Mouse (Mus musculus) liver, embryonic 11.5 days (tissue): ENCODE data around the gene Atp6v1g1. TPM values are rescaled to one million over a fixed set of nuclear protein-coding genes. Genes with fewer than 3 reads are reported as not detected.

Source experiments
- ATAC-seq: fragments of 200-750 bp; cut with Nextera tagmentation; replicated peaks from 2 replicates; pipeline ENCODE4 v1.8.0; 2017; ENCODE audit warnings: moderate number of reproducible peaks, mild to moderate bottlenecking, moderate TSS enrichment, moderate library complexity; ENCODE audit not compliant: low FRiP score
- DNase-seq: peaks from one replicate; pipeline ENCODE4 v3.0.0-alpha.2; 2017; ENCODE audit warnings: low spot score
- H3K27ac ChIP-seq: fragments of 300-500 bp; sonication (generic); 2 replicates; pipeline ENCODE4 v1.5.1; 2014; ENCODE audit warnings: mild to moderate bottlenecking, low read depth, low read length, control low read depth
- H3K27me3 ChIP-seq: fragments of 300-500 bp; sonication (generic); replicated peaks from 2 replicates; pipeline ENCODE4 v1.6.1; 2014; ENCODE audit warnings: low read length, mixed read lengths; ENCODE audit not compliant: control insufficient read depth, insufficient read depth
- H3K36me3 ChIP-seq: fragments of 300-500 bp; sonication (generic); 2 replicates; pipeline ENCODE4 v1.6.1; 2014; ENCODE audit warnings: mild to moderate bottlenecking, low read length, moderate library complexity, mixed read lengths; ENCODE audit not compliant: control insufficient read depth, insufficient read depth
- H3K4me1 ChIP-seq: fragments of 300-500 bp; sonication (generic); replicated peaks from 2 replicates; pipeline ENCODE4 v1.6.1; 2014; ENCODE audit warnings: low read length, mixed read lengths; ENCODE audit not compliant: control insufficient read depth, insufficient read depth
- H3K4me2 ChIP-seq: fragments of 300-500 bp; sonication (generic); 2 replicates; pipeline ENCODE4 v1.6.1; 2014; ENCODE audit warnings: mild to moderate bottlenecking, control low read depth, moderate library complexity
- H3K4me3 ChIP-seq: fragments of 300-500 bp; sonication (generic); 2 replicates; pipeline ENCODE4 v1.5.1; 2014; ENCODE audit warnings: low read depth, low read length, control low read depth
- H3K9ac ChIP-seq: fragments of 300-500 bp; sonication (generic); 2 replicates; pipeline ENCODE4 v1.6.1; 2014; ENCODE audit warnings: low read depth, low read length, control low read depth
- H3K9me3 ChIP-seq: fragments of 300-500 bp; sonication (generic); 2 replicates; pipeline ENCODE4 v1.6.1; 2016; ENCODE audit warnings: low read length, inconsistent platforms, mixed read lengths; ENCODE audit not compliant: control insufficient read depth
- WGBS: fragments of 180-500 bp; shearing (Covaris S2); extraction: QIAGEN DNeasy Blood & Tissue Kit; methylation state at CpG from one replicate; pipeline ENCODE4 v1.1.7; 2014; 5-methylcytosine and 5-hydroxymethylcytosine counted together
- polyA plus RNA-seq: library from polyadenylated mRNA; unstranded; fragments of >200 nt; fragmentation: Nextera tagmentation; extraction: Ambion mirVana; gene quantifications from 2 replicates; pipeline ENCODE4 v1.2.1, GENCODE M21; 2014

Atp6v1g1 gene
- polyA plus RNA-seq, 1 experiment from 2014 or later: 204 TPM

GRCm38 (mm10) chr4:63508232-63508631, 36.3 kb upstream of the Atp6v1g1 start:
- DNase-seq (peak; percentile 55), ATAC-seq (no peak)
- Histone ChIP-seq H3K9me3 (no peaks in the 10 kb centered on the region), H3K4me1 (no peaks in the 10 kb centered on the region), H3K36me3 (no peaks in the 10 kb centered on the region), H3K9ac (no peak overlapping the region), H3K4me3 (no peak overlapping the region), H3K4me2 (no peak overlapping the region), H3K27me3 (no peaks in the 10 kb centered on the region), H3K27ac (no peak overlapping the region)
- WGBS: 25% methylated on average over 4 of the region's 4 CpGs

GRCm38 (mm10) chr4:63512921-63513320, 31.7 kb upstream of the Atp6v1g1 start:
- DNase-seq (no peak), ATAC-seq (no peak)
- no peaks in the 10 kb centered on the region for H3K9me3 ChIP-seq
- H3K4me3 ChIP-seq: no peak overlapping the region
- H3K9ac ChIP-seq: no peak overlapping the region
- H3K27ac ChIP-seq: no peak overlapping the region
- H3K27me3 ChIP-seq: no peaks in the 10 kb centered on the region
- H3K36me3 ChIP-seq: no peaks in the 10 kb centered on the region
- no peaks in the 10 kb centered on the region for H3K4me1 ChIP-seq
- WGBS: 69% methylated on average over 2 of the region's 2 CpGs
- H3K4me2 ChIP-seq: no peak overlapping the region

- Histone ChIP-seq H3K9me3 (no peaks in the 10 kb centered on the region), H3K36me3 (no peaks in the 10 kb centered on the region), H3K27me3 (no peaks in the 10 kb centered on the region), H3K4me3 (no peak overlapping the region), H3K4me1 (no peaks in the 10 kb centered on the region), H3K27ac (no peak overlapping the region), H3K9ac (no peak overlapping the region), H3K4me2 (no peak overlapping the region)
- DNase-seq: no peak
- 60% methylated on average over 4 of the region's 4 CpGs for WGBS
- ATAC-seq: no peak
These were observed 30.1 kb upstream of the Atp6v1g1 start for GRCm38 (mm10) chr4:63514454-63514984.

GRCm38 (mm10) chr4:63515021-63515420, 29.6 kb upstream of the Atp6v1g1 start:
- Histone ChIP-seq H3K9me3 (no peaks in the 10 kb centered on the region), H3K36me3 (no peaks in the 10 kb centered on the region), H3K4me1 (no peaks in the 10 kb centered on the region), H3K27ac (no peak overlapping the region), H3K4me3 (no peak overlapping the region), H3K9ac (no peak overlapping the region), H3K27me3 (no peaks in the 10 kb centered on the region), H3K4me2 (no peak overlapping the region)
- no peak for DNase-seq
- 56% methylated on average over 5 of the region's 5 CpGs for WGBS
- no peak for ATAC-seq

GRCm38 (mm10) chr4:63521813-63522419, 22.7 kb upstream of the Atp6v1g1 start:
- H3K9me3 ChIP-seq: no peaks in the 10 kb centered on the region
- no peak overlapping the region for H3K4me3 ChIP-seq
- DNase-seq (no peak), ATAC-seq (no peak)
- no peak overlapping the region for H3K9ac ChIP-seq
- H3K36me3 ChIP-seq: no peaks in the 10 kb centered on the region
- WGBS: 72% methylated on average over 2 of the region's 2 CpGs
- no peak overlapping the region for H3K27ac ChIP-seq
- no peak overlapping the region for H3K4me2 ChIP-seq
- no peaks in the 10 kb centered on the region for H3K4me1 ChIP-seq
- H3K27me3 ChIP-seq: no peaks in the 10 kb centered on the region

GRCm38 (mm10) chr4:63525514-63525913, 19.1 kb upstream of the Atp6v1g1 start:
- H3K27me3 ChIP-seq: no peaks in the 10 kb centered on the region
- no peak overlapping the region for H3K4me2 ChIP-seq
- no peak overlapping the region for H3K27ac ChIP-seq
- H3K36me3 ChIP-seq: no peaks in the 10 kb centered on the region
- no peak overlapping the region for H3K9ac ChIP-seq
- no peak overlapping the region for H3K4me3 ChIP-seq
- no peaks in the 10 kb centered on the region for H3K4me1 ChIP-seq
- DNase-seq: no peak
- ATAC-seq: no peak
- 77% methylated on average over 8 of the region's 8 CpGs for WGBS
- no peaks in the 10 kb centered on the region for H3K9me3 ChIP-seq

- WGBS: 80% methylated on average over 6 of the region's 6 CpGs
- no peaks in the 10 kb centered on the region for H3K9me3 ChIP-seq
- no peak overlapping the region for H3K9ac ChIP-seq
- H3K36me3 ChIP-seq: no peaks in the 10 kb centered on the region
- H3K4me1 ChIP-seq: no peaks in the 10 kb centered on the region
- H3K27me3 ChIP-seq: no peaks in the 10 kb centered on the region
- ATAC-seq (no peak), DNase-seq (no peak)
- no peak overlapping the region for H3K27ac ChIP-seq
- H3K4me3 ChIP-seq: no peak overlapping the region
- no peak overlapping the region for H3K4me2 ChIP-seq
These were observed 15.6 kb upstream of the Atp6v1g1 start for GRCm38 (mm10) chr4:63528946-63529345.

GRCm38 (mm10) chr4:63530409-63530808, 14.2 kb upstream of the Atp6v1g1 start:
- no peak overlapping the region for H3K9ac ChIP-seq
- H3K4me2 ChIP-seq: no peak overlapping the region
- H3K36me3 ChIP-seq: no peaks in the 10 kb centered on the region
- H3K4me3 ChIP-seq: no peak overlapping the region
- 75% methylated on average over 7 of the region's 7 CpGs for WGBS
- H3K27ac ChIP-seq: no peak overlapping the region
- H3K9me3 ChIP-seq: no peaks in the 10 kb centered on the region
- no peak for ATAC-seq
- no peaks in the 10 kb centered on the region for H3K27me3 ChIP-seq
- H3K4me1 ChIP-seq: no peaks in the 10 kb centered on the region
- DNase-seq: no peak

- H3K4me2 ChIP-seq: no peak overlapping the region
- no peaks in the 10 kb centered on the region for H3K4me1 ChIP-seq
- no peaks in the 10 kb centered on the region for H3K9me3 ChIP-seq
- H3K36me3 ChIP-seq: no peaks in the 10 kb centered on the region
- DNase-seq: no peak
- ATAC-seq: no peak
- no peak overlapping the region for H3K9ac ChIP-seq
- H3K27me3 ChIP-seq: no peaks in the 10 kb centered on the region
- no peak overlapping the region for H3K4me3 ChIP-seq
- WGBS: 82% methylated on average over 4 of the region's 4 CpGs
- no peak overlapping the region for H3K27ac ChIP-seq
These were observed 7.0 kb upstream of the Atp6v1g1 start for GRCm38 (mm10) chr4:63537602-63538001.
